In the genomic region with DNA sequence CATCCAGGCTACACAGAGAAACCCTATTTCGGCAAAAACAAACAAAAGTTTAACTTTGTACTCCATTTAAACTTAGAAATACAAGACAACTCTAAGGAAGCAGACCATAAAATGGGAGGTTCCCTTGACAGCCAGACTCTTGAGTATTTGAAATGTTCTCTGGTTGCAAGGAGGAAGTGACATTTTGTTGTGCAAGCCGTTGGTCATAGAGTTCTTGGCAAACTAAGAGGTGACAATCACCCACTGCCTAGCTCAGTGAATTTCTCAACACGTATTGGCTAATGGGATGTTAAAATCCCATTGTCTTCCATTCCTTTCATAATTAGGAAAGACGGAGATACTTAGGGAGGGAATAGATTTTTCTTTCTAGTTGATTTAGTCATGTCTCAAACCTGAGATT, we compare ENCODE assay signal across 16 mouse cellular contexts. TPM values are rescaled to one million over a fixed set of nuclear protein-coding genes. Genes with fewer than 3 reads are reported as not detected.
DNase-seq lines count a peak whose midpoint lies in the region; ATAC-seq and TF ChIP-seq lines count a peak whose summit lies in the region.
"Had no signal": no experiment of that assay in that cellular context is flagged by ENCODE, and none has a peak within 500 bp of the region (broad histone marks: within the 10 kb centered on the region; RNA-seq: fewer than 3 reads in every experiment).

No protein-coding gene starts in this region.

- no peaks in the 10 kb centered on the region for H3K9me3 ChIP-seq in lung, embryonic 16.5 days (ENCODE audit: control insufficient read depth, low read length)
- no peaks in the 10 kb centered on the region for H3K9me3 ChIP-seq in forebrain, embryonic 10.5 days
- H3K9me3 ChIP-seq: heart, embryonic 13.5 days; hindbrain, embryonic 12.5 days; limb, embryonic 15.5 days; midbrain, embryonic 10.5 days had no signal

- H3K4me1 ChIP-seq in lung, adult 2 months (ENCODE audit: control insufficient read depth, insufficient read depth, low read length) = peaks cover 4% of the 10 kb centered on the region
- peaks cover 57% of the 10 kb centered on the region for H3K4me1 ChIP-seq in bone marrow macrophage, adult 2 months (ENCODE audit: control insufficient read depth, insufficient read depth, low read length)
- peaks cover 3% of the 10 kb centered on the region; the same call in 1 of the 2 replicates for H3K4me1 ChIP-seq in lung, embryonic 16.5 days (replicated peaks; ENCODE audit: control insufficient read depth, insufficient read depth, low read length)
- H3K4me1 ChIP-seq in forebrain, embryonic 10.5 days = peaks cover 6% of the 10 kb centered on the region
- H3K4me1 ChIP-seq: limb, embryonic 15.5 days had no signal

- no peak overlapping the region for H3K4me2 ChIP-seq in lung, embryonic 16.5 days (ENCODE audit: low read depth, low read length)
- H3K4me2 ChIP-seq: heart, embryonic 13.5 days; hindbrain, embryonic 12.5 days; limb, embryonic 15.5 days had no signal

- H3K36me3 ChIP-seq in lung, embryonic 16.5 days (ENCODE audit: control insufficient read depth, insufficient read depth, low read length) = no peaks in the 10 kb centered on the region
- H3K36me3 ChIP-seq in forebrain, embryonic 10.5 days (replicated peaks) = no peaks in the 10 kb centered on the region
- H3K36me3 ChIP-seq: heart, embryonic 13.5 days; hindbrain, embryonic 12.5 days; limb, embryonic 15.5 days; midbrain, embryonic 10.5 days had no signal

- DNase-seq in lung, adult 18-20 months = peak; percentile 51 to 71
- DNase-seq in lung, adult 2 months = no peak
- DNase-seq in left cerebral cortex, adult 18-20 months (ENCODE audit: low spot score in 2 of 2) = no peak
- DNase-seq in right cerebral cortex, postnatal 10 days (ENCODE audit: low spot score in 2 of 2) = no peak
- no peak for DNase-seq in forebrain, embryonic 10.5 days (ENCODE audit: extremely low spot score, low spot score)
- DNase-seq: cerebellum, adult 11 months; kidney, adult 11 months; kidney, postnatal 4 days; thymus, postnatal 14 days had no signal

- WGBS in lung, adult 2 months = 48% methylated on average over 4 of the region's 4 CpGs
- WGBS in lung, embryonic 16.5 days = 65% methylated on average over 4 of the region's 4 CpGs
- 88% methylated on average over 4 of the region's 4 CpGs for WGBS in forebrain, embryonic 10.5 days

- 0 out of 2 replicates have a peak, but pooled peaks have one; percentile 29 for ATAC-seq in lung, embryonic 16.5 days (ENCODE audit: low read depth)
- ATAC-seq in neutrophil, adult 5-6 weeks (ENCODE audit: extremely low read depth, insufficient number of reproducible peaks, low FRiP score, poor library complexity, severe bottlenecking) = peak; percentile 87

- TF ChIP-seq CTCF in lung, adult 2 months (IDR thresholded peaks at IDR 0.05; ENCODE audit: insufficient read depth, low read length) = no peak
- no peak for TF ChIP-seq CTCF in bone marrow macrophage, adult 2 months (IDR thresholded peaks at IDR 0.05; ENCODE audit: low read depth, low read length)

- peak overlapping the region; percentile 92 for H3K27ac ChIP-seq in bone marrow macrophage, adult 2 months (ENCODE audit: insufficient read depth, low read depth, low read length)
- no peak overlapping the region for H3K27ac ChIP-seq in lung, embryonic 16.5 days (ENCODE audit: low read length)
- no peak overlapping the region for H3K27ac ChIP-seq in forebrain, embryonic 10.5 days
- H3K27ac ChIP-seq: heart, embryonic 13.5 days; hindbrain, embryonic 12.5 days; limb, embryonic 15.5 days; midbrain, embryonic 10.5 days had no signal

- H3K4me3 ChIP-seq in lung, adult 2 months (replicated peaks; ENCODE audit: extremely low read depth, low read depth, low read length) = no peak overlapping the region
- H3K4me3 ChIP-seq in bone marrow macrophage, adult 2 months (ENCODE audit: insufficient read depth, low read length) = no peak overlapping the region
- H3K4me3 ChIP-seq in lung, embryonic 16.5 days (ENCODE audit: low read length) = no peak overlapping the region
- H3K4me3 ChIP-seq in forebrain, embryonic 10.5 days = no peak overlapping the region
- H3K4me3 ChIP-seq: heart, embryonic 13.5 days; hindbrain, embryonic 12.5 days; limb, embryonic 15.5 days; midbrain, embryonic 10.5 days had no signal

- H3K27me3 ChIP-seq in lung, embryonic 16.5 days (ENCODE audit: control insufficient read depth, insufficient read depth, low read depth, low read length) = no peaks in the 10 kb centered on the region
- H3K27me3 ChIP-seq in forebrain, embryonic 10.5 days (ENCODE audit: poor library complexity, severe bottlenecking) = peaks cover 6% of the 10 kb centered on the region; the same call in 1 of the 2 replicates
- H3K27me3 ChIP-seq: heart, embryonic 13.5 days; hindbrain, embryonic 12.5 days; limb, embryonic 15.5 days had no signal

- no peak for TF ChIP-seq POLR2A in lung, adult 2 months (IDR thresholded peaks at IDR 0.05; ENCODE audit: borderline replicate concordance, extremely low read depth, low read depth, low read length)
- TF ChIP-seq POLR2A in bone marrow macrophage, adult 2 months (IDR thresholded peaks at IDR 0.05; ENCODE audit: borderline replicate concordance, low read depth, low read length) = no peak

- no peak overlapping the region for H3K9ac ChIP-seq in lung, embryonic 16.5 days (ENCODE audit: low read length)
- H3K9ac ChIP-seq: heart, embryonic 13.5 days; hindbrain, embryonic 12.5 days; limb, embryonic 15.5 days had no signal

RNA-seq across cellular contexts. Expression of a gene that starts 5.7 kb away (rescaled TPM):
- 5.4 and 6.6 TPM in 2 replicates for polyA plus RNA-seq in lung, adult 2 months (2012; rRNA removed)
- polyA plus RNA-seq in bone marrow macrophage, adult 2 months (2012; ENCODE audit: insufficient read depth, insufficient read length, missing spikeins) = 26.6 and 27.5 TPM in 2 replicates
- 11.0 and 11.1 TPM in 2 replicates for polyA plus RNA-seq in lung, embryonic 16.5 days (2015; fragmentation: Nextera tagmentation; extraction: Ambion mirVana)
- total RNA-seq in neutrophil, adult 5-6 weeks (2017) = 21.0 and 22.5 TPM in 2 replicates
- total RNA-seq in left cerebral cortex, adult 18-20 months (2021) = 10 to 100 TPM; 90.5 to 94.0 TPM
- 11.4 and 12.2 TPM in 2 replicates for polyA plus RNA-seq in forebrain, embryonic 10.5 days (2016; fragmentation: Nextera tagmentation; extraction: Ambion mirVana)

Comparison
In these comparisons a context has a peak if more than half of its experiments do, and no peak if none do; other contexts are left out.
1. DNase-seq: peak in lung, adult 18-20 months (2 of 2); none in lung, adult 2 months (single experiment), left cerebral cortex, adult 18-20 months (0 of 2), right cerebral cortex, postnatal 10 days (0 of 2) and forebrain, embryonic 10.5 days (single experiment).